Mouse (Mus musculus) cerebellum, postnatal 10 days (tissue): ENCODE measurements around the gene Clasp2.

ENCODE experiments used
- DNase-seq, 2 experiments: peaks; one replicate each; pipeline ENCODE4 v3.0.0; 2021; ENCODE audit warnings: mixed read lengths in 2 of 2

Gene Clasp2

GRCm38 (mm10) chr9:113830219-113830618, 88.9 kb downstream of the Clasp2 start:
- no peak for DNase-seq

GRCm38 (mm10) chr9:113833481-113833880, 92.2 kb downstream of the Clasp2 start:
- no peak for DNase-seq

GRCm38 (mm10) chr9:113837001-113837400, 95.7 kb downstream of the Clasp2 start:
- no peak for DNase-seq

GRCm38 (mm10) chr9:113837461-113837860, 96.2 kb downstream of the Clasp2 start:
- DNase-seq = no peak

- DNase-seq = no peak
Observed at GRCm38 (mm10) chr9:113844029-113844428, 102.8 kb downstream of the Clasp2 start.

- DNase-seq = no peak
Observed at GRCm38 (mm10) chr9:113855441-113855840, 114.2 kb downstream of the Clasp2 start.

GRCm38 (mm10) chr9:113857281-113857928, 116.1 kb downstream of the Clasp2 start:
- no peak for DNase-seq

GRCm38 (mm10) chr9:113857929-113858440, 116.7 kb downstream of the Clasp2 start:
- DNase-seq = no peak

- no peak for DNase-seq
Observed at GRCm38 (mm10) chr9:113859420-113859819, 118.1 kb downstream of the Clasp2 start.

GRCm38 (mm10) chr9:113863370-113863999, 122.2 kb downstream of the Clasp2 start:
- DNase-seq = no peak

- no peak for DNase-seq
Observed at GRCm38 (mm10) chr9:113867951-113868350, 126.7 kb downstream of the Clasp2 start.

GRCm38 (mm10) chr9:113894903-113895302, 153.6 kb downstream of the Clasp2 start:
- DNase-seq = no peak

GRCm38 (mm10) chr9:113903136-113903535, 161.9 kb downstream of the Clasp2 start:
- DNase-seq = no peak

- DNase-seq = peak; percentile 21 to 23
Observed at GRCm38 (mm10) chr9:113904315-113904714, 163.0 kb downstream of the Clasp2 start.

GRCm38 (mm10) chr9:113915789-113916188, 174.5 kb downstream of the Clasp2 start:
- DNase-seq = no peak

GRCm38 (mm10) chr9:113922677-113923076, 181.4 kb downstream of the Clasp2 start:
- no peak for DNase-seq

GRCm38 (mm10) chr9:113924883-113925282, 183.6 kb downstream of the Clasp2 start:
- no peak for DNase-seq

- no peak for DNase-seq
Observed at GRCm38 (mm10) chr9:113928591-113928990, 187.3 kb downstream of the Clasp2 start.

GRCm38 (mm10) chr9:113929676-113930075, 188.4 kb downstream of the Clasp2 start:
- DNase-seq = no peak

- DNase-seq = peak; percentile 94 to 98
Observed at GRCm38 (mm10) chr9:113930534-113931374, 189.5 kb downstream of the Clasp2 start, which contains the start of gene Ubp1. Gene Ubp1, plus strand, starts transcription at chr9:113930934.

- peak; percentile 56 to 61 for DNase-seq
Observed at GRCm38 (mm10) chr9:113931375-113932099, 190.3 kb downstream of the Clasp2 start.

- no peak for DNase-seq
Observed at GRCm38 (mm10) chr9:113932100-113932470, 190.8 kb downstream of the Clasp2 start.

- peak in 1 of 2 experiments; percentile 16 for DNase-seq
Observed at GRCm38 (mm10) chr9:113932501-113932900, 191.2 kb downstream of the Clasp2 start.
